Comparison of ENCODE assay signal across 24 mouse cellular contexts in the genomic region with DNA sequence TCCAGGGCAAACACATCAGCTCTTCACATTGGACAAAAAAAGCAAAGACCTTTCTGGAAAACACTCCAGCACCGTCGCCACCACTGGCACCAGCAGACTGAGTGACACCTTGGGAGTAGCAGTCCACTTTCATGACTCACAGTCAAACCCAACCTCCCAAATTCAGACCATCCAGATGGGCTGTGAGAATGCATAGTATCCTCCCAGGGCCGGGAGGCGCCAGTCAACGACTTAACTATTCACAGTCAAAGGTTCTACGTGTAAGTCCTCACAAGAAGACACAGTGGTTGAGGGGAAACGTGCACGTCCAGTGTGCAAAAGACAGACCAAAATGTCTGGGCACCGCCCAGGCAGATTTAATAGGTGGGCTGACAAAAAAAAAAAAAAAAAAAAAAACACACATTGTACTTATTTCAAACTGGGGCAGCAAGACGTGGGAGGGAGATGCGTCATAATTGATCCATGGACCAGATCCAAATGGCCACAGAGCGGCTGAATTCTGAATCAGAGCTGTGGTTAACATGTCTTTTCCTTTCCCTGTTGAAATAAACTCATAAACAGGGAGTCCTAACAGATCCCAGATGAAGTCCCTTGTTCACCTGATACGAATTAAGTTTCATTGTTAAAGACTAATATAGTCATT.
DNase-seq lines count a peak whose midpoint lies in the region; ATAC-seq and TF ChIP-seq lines count a peak whose summit lies in the region.
"Had no signal": no experiment of that assay in that cellular context is flagged by ENCODE, and none has a peak within 500 bp of the region (broad histone marks: within the 10 kb centered on the region; RNA-seq: fewer than 3 reads in every experiment).

No protein-coding gene starts in this region.

- no peaks in the 10 kb centered on the region for H3K9me3 ChIP-seq in ES-E14 (ENCODE audit: control insufficient read depth, insufficient read depth, low read depth, low read length)
- H3K9me3 ChIP-seq: embryonic facial prominence, embryonic 15.5 days; heart, embryonic 15.5 days; hindbrain, embryonic 13.5 days; intestine, embryonic 15.5 days had no signal

- H3K36me3 ChIP-seq in ES-E14 (ENCODE audit: control insufficient read depth, insufficient read depth, low read length, poor library complexity, severe bottlenecking) (no peaks in the 10 kb centered on the region), myocyte (ENCODE audit: control insufficient read depth, insufficient read depth) (no peaks in the 10 kb centered on the region)
- H3K36me3 ChIP-seq: embryonic facial prominence, embryonic 15.5 days; G1E; heart, embryonic 15.5 days; hindbrain, embryonic 13.5 days; intestine, embryonic 15.5 days had no signal

- H3K4me3 ChIP-seq in ES-E14 (ENCODE audit: insufficient read depth in 1 of 2, low read depth in 1 of 2, low read length in 2 of 2, poor library complexity in 1 of 2, severe bottlenecking in 1 of 2) (no peak overlapping the region), myocyte (no peak overlapping the region)
- H3K4me3 ChIP-seq: embryonic facial prominence, embryonic 15.5 days; forebrain, embryonic 12.5 days; heart, embryonic 15.5 days; hindbrain, embryonic 13.5 days; intestine, embryonic 15.5 days had no signal

- no peak for ATAC-seq in CD4-positive, CD25-positive, alpha-beta regulatory T cell, adult 4 months
- ATAC-seq: forebrain, postnatal 0 days; intestine, embryonic 15.5 days had no signal

- no peak overlapping the region for H3K27ac ChIP-seq in ES-E14 (ENCODE audit: insufficient read depth, low read depth, low read length, poor library complexity, severe bottlenecking)
- H3K27ac ChIP-seq: embryonic facial prominence, embryonic 15.5 days; forebrain, embryonic 12.5 days; heart, embryonic 15.5 days; hindbrain, embryonic 13.5 days; intestine, embryonic 15.5 days had no signal

- DNase-seq in right cerebral cortex, adult 18-20 months: peak; percentile 8
- DNase-seq in right cerebral cortex, postnatal 25 days: no peak
- DNase-seq in ES-E14 (ENCODE audit: low read depth, low spot score) (no peak), adipocyte (ENCODE audit: low spot score) (peak; percentile 7)
- no peak for DNase-seq in spleen, adult 18-20 months
- no peak for DNase-seq in thymus, adult 18-20 months
- DNase-seq: adrenal gland, postnatal 10 days; cerebellum, adult 11-12 months; cerebellum, adult 9-10 months; cerebellum, postnatal 36 days; forebrain, postnatal 0 days; gastrocnemius, postnatal 36 days; heart, adult 18-20 months; heart, postnatal 14 days; kidney, adult 18-20 months had no signal

- H3K27me3 ChIP-seq in myocyte (ENCODE audit: control insufficient read depth, insufficient read depth, insufficient read length): no peaks in the 10 kb centered on the region
- H3K27me3 ChIP-seq: embryonic facial prominence, embryonic 15.5 days; heart, embryonic 15.5 days; intestine, embryonic 15.5 days had no signal

- no peak for TF ChIP-seq POLR2A in myocyte (IDR thresholded peaks at IDR 0.05; ENCODE audit: insufficient read length, low read depth)

- H3K4me1 ChIP-seq in ES-E14 (ENCODE audit: control insufficient read depth in 2 of 2, insufficient read depth in 2 of 2, low read length in 2 of 2, poor library complexity in 1 of 2): no peaks in the 10 kb centered on the region
- H3K4me1 ChIP-seq: embryonic facial prominence, embryonic 15.5 days; heart, embryonic 15.5 days; hindbrain, embryonic 13.5 days; intestine, embryonic 15.5 days had no signal

- H3ac ChIP-seq in myocyte (ENCODE audit: control insufficient read depth, insufficient read length): no peak overlapping the region

- in situ Hi-C loops in ES-E14 (cut with MboI; ENCODE audit: low sequenced_read_pairs in 2 of 2, unreplicated experiment in 2 of 2): no loop called here

- peak overlapping the region; percentile 73 for H3K4me2 ChIP-seq in myocyte (ENCODE audit: low read depth)
- H3K4me2 ChIP-seq: embryonic facial prominence, embryonic 15.5 days; forebrain, embryonic 12.5 days; heart, embryonic 11.5 days; heart, embryonic 15.5 days; hindbrain, embryonic 13.5 days; intestine, embryonic 15.5 days had no signal

- no peaks in the 10 kb centered on the region for H3K79me2 ChIP-seq in myocyte (ENCODE audit: control insufficient read depth, insufficient read depth)

- H3K9ac ChIP-seq in ES-E14 (ENCODE audit: insufficient read depth, low read depth, low read length, poor library complexity, severe bottlenecking): no peak overlapping the region
- H3K9ac ChIP-seq: embryonic facial prominence, embryonic 15.5 days; forebrain, embryonic 12.5 days; forebrain, postnatal 0 days; heart, embryonic 15.5 days; hindbrain, embryonic 13.5 days; intestine, embryonic 15.5 days had no signal

TF ChIP-seq in ES-E14, 5 proteins besides CTCF, POLR2A, EP300 and RAD21:
- TF ChIP-seq MAFK (IDR thresholded peaks at IDR 0.05; ENCODE audit: insufficient read depth, low read depth, low read length) (no peak), ZNF384 (IDR thresholded peaks at IDR 0.05; ENCODE audit: low read depth, low read length) (0 out of 2 replicates have a peak, but pooled peaks have one; percentile 7), HCFC1 (IDR thresholded peaks at IDR 0.05; ENCODE audit: borderline replicate concordance, insufficient read depth, low read length) (no peak), CHD2 (IDR thresholded peaks at IDR 0.05; ENCODE audit: low read depth, low read length) (no peak), ZC3H11A (IDR thresholded peaks at IDR 0.05; ENCODE audit: borderline replicate concordance, low read depth, low read length) (no peak)

TF ChIP-seq in myocyte, 11 proteins besides CTCF, POLR2A, EP300 and RAD21:
- TF ChIP-seq TCF12 (IDR thresholded peaks at IDR 0.05; ENCODE audit: insufficient read depth, poor library complexity, severe bottlenecking) (no peak), TCF3 (IDR thresholded peaks at IDR 0.05; ENCODE audit: insufficient read length, low read depth) (no peak), E2F4 (IDR thresholded peaks at IDR 0.05; ENCODE audit: insufficient read depth) (no peak), REST (IDR thresholded peaks at IDR 0.05; ENCODE audit: insufficient read depth, insufficient read length) (no peak), MYOG (IDR thresholded peaks at IDR 0.05; ENCODE audit: control insufficient read depth in 1 of 3, insufficient read depth in 1 of 3, insufficient read length in 2 of 3, low read depth in 2 of 3) (no peak), MYOD1 (IDR thresholded peaks at IDR 0.05; ENCODE audit: control insufficient read depth in 1 of 3, insufficient read length in 2 of 3, low read depth in 2 of 3) (no peak), USF1 (IDR thresholded peaks at IDR 0.05; ENCODE audit: low read depth) (no peak), MAX (IDR thresholded peaks at IDR 0.05; ENCODE audit: low read depth) (no peak), CEBPB (IDR thresholded peaks at IDR 0.05; ENCODE audit: insufficient read depth, poor library complexity, severe bottlenecking) (no peak), SRF (IDR thresholded peaks at IDR 0.05; ENCODE audit: control insufficient read depth, insufficient read length, low read depth) (no peak), POLR2AphosphoS2 (IDR thresholded peaks at IDR 0.05; ENCODE audit: insufficient read length, low read depth) (no peak)

Comparison
In these comparisons a context has a peak if more than half of its experiments do, and no peak if none do; other contexts are left out.
1. DNase-seq: peak in right cerebral cortex, adult 18-20 months (single experiment) and adipocyte (single experiment); none in right cerebral cortex, postnatal 25 days (single experiment), ES-E14 (single experiment), spleen, adult 18-20 months (0 of 2) and thymus, adult 18-20 months (0 of 2).